Mouse (Mus musculus): Measurements from ENCODE around the gene Sppl3. TPM values are rescaled to one million over a fixed set of nuclear protein-coding genes. Genes with fewer than 3 reads are reported as not detected.

Sppl3 gene
- polyA plus RNA-seq, 1 experiment from 2014 or later: 17.6 TPM

GRCm38 (mm10) chr5:115002781-115003180 is 8.2 kb upstream of the Sppl3 start:
- Histone ChIP-seq H3K27ac (no peak overlapping the region), H3K4me2 (replicated peaks) (no peak overlapping the region), H3K9me3 (no peaks in the 10 kb centered on the region), H3K27me3 (no peaks in the 10 kb centered on the region), H3K36me3 (no peaks in the 10 kb centered on the region), H3K4me3 (replicated peaks) (no peak overlapping the region), H3K9ac (replicated peaks) (no peak overlapping the region), H3K4me1 (replicated peaks) (no peaks in the 10 kb centered on the region)
- WGBS: 81% methylated on average over 6 of the region's 6 CpGs
- no peak for ATAC-seq

GRCm38 (mm10) chr5:115003224-115003873 is 7.6 kb upstream of the Sppl3 start:
- Histone ChIP-seq H3K27ac (no peak overlapping the region), H3K9ac (replicated peaks) (no peak overlapping the region), H3K36me3 (no peaks in the 10 kb centered on the region), H3K4me3 (replicated peaks) (no peak overlapping the region), H3K9me3 (no peaks in the 10 kb centered on the region), H3K4me1 (replicated peaks) (no peaks in the 10 kb centered on the region), H3K4me2 (replicated peaks) (no peak overlapping the region), H3K27me3 (no peaks in the 10 kb centered on the region)
- no peak for ATAC-seq
- WGBS: 78% methylated on average over 13 of the region's 13 CpGs

GRCm38 (mm10) chr5:115007768-115008167 is 3.2 kb upstream of the Sppl3 start:
- Histone ChIP-seq H3K9me3 (no peaks in the 10 kb centered on the region), H3K27me3 (no peaks in the 10 kb centered on the region), H3K9ac (replicated peaks) (no peak overlapping the region), H3K4me1 (replicated peaks) (peaks cover 14% of the 10 kb centered on the region), H3K4me2 (replicated peaks) (no peak overlapping the region), H3K27ac (no peak overlapping the region), H3K4me3 (replicated peaks) (no peak overlapping the region), H3K36me3 (no peaks in the 10 kb centered on the region)
- 88% methylated on average over 5 of the region's 5 CpGs for WGBS
- ATAC-seq: no peak

GRCm38 (mm10) chr5:115008307-115008706 is 2.6 kb upstream of the Sppl3 start:
- Histone ChIP-seq H3K27me3 (no peaks in the 10 kb centered on the region), H3K4me2 (replicated peaks) (no peak overlapping the region), H3K9ac (replicated peaks) (no peak overlapping the region), H3K36me3 (no peaks in the 10 kb centered on the region), H3K4me3 (replicated peaks) (no peak overlapping the region), H3K4me1 (replicated peaks) (peaks cover 19% of the 10 kb centered on the region), H3K9me3 (no peaks in the 10 kb centered on the region), H3K27ac (no peak overlapping the region)
- ATAC-seq: no peak
- WGBS: 89% methylated on average over 7 of the region's 7 CpGs

- Histone ChIP-seq H3K36me3 (no peaks in the 10 kb centered on the region), H3K27me3 (no peaks in the 10 kb centered on the region), H3K4me3 (replicated peaks) (no peak overlapping the region), H3K27ac (no peak overlapping the region), H3K9ac (replicated peaks) (no peak overlapping the region), H3K9me3 (no peaks in the 10 kb centered on the region), H3K4me2 (replicated peaks) (no peak overlapping the region), H3K4me1 (replicated peaks) (peaks cover 26% of the 10 kb centered on the region)
- 92% methylated on average over 6 of the region's 6 CpGs for WGBS
- no peak for ATAC-seq
Measured at GRCm38 (mm10) chr5:115009143-115009542, 1.8 kb upstream of the Sppl3 start.

GRCm38 (mm10) chr5:115009961-115010360 is 976 bp upstream of the Sppl3 start:
- ATAC-seq: no peak
- Histone ChIP-seq H3K36me3 (no peaks in the 10 kb centered on the region), H3K27ac (no peak overlapping the region), H3K27me3 (no peaks in the 10 kb centered on the region), H3K4me1 (replicated peaks) (peaks cover 32% of the 10 kb centered on the region), H3K9me3 (no peaks in the 10 kb centered on the region), H3K4me2 (replicated peaks) (peak overlapping the region; percentile 97), H3K4me3 (replicated peaks) (peak overlapping the region; percentile 100; the same call in 1 of the 2 replicates), H3K9ac (replicated peaks) (peak overlapping the region; percentile 99)
- 65% methylated on average over 3 of the region's 3 CpGs for WGBS

- peaks cover 35% of the 10 kb centered on the region for H3K4me1 ChIP-seq (replicated peaks)
- H3K36me3 ChIP-seq: no peaks in the 10 kb centered on the region
- 0% methylated on average over 40 of the region's 57 CpGs for WGBS
- peak overlapping the region; percentile 94 for H3K27ac ChIP-seq
- H3K9ac ChIP-seq (replicated peaks): peak overlapping the region; percentile 99
- H3K4me2 ChIP-seq (replicated peaks): peak overlapping the region; percentile 97
- H3K4me3 ChIP-seq (replicated peaks): peak overlapping the region; percentile 100
- H3K27me3 ChIP-seq: no peaks in the 10 kb centered on the region
- no peak; the same call in none of the 2 replicates for ATAC-seq
- no peaks in the 10 kb centered on the region for H3K9me3 ChIP-seq
Measured at GRCm38 (mm10) chr5:115011217-115011518, 231 bp downstream of the Sppl3 start.

GRCm38 (mm10) chr5:115011519-115012261 is 753 bp downstream of the Sppl3 start:
- no peaks in the 10 kb centered on the region for H3K9me3 ChIP-seq
- H3K4me1 ChIP-seq (replicated peaks): peaks cover 36% of the 10 kb centered on the region
- WGBS: under 1% methylated on average over 54 of the region's 63 CpGs
- peak; percentile 69 for ATAC-seq
- H3K9ac ChIP-seq (replicated peaks): peak overlapping the region; percentile 99
- H3K4me2 ChIP-seq (replicated peaks): peak overlapping the region; percentile 97
- H3K36me3 ChIP-seq: no peaks in the 10 kb centered on the region
- H3K4me3 ChIP-seq (replicated peaks): peak overlapping the region; percentile 100
- H3K27ac ChIP-seq: peak overlapping the region; percentile 94
- H3K27me3 ChIP-seq: no peaks in the 10 kb centered on the region

GRCm38 (mm10) chr5:115013436-115013835 is 2.5 kb downstream of the Sppl3 start:
- H3K4me1 ChIP-seq (replicated peaks): peaks cover 39% of the 10 kb centered on the region
- H3K36me3 ChIP-seq: no peaks in the 10 kb centered on the region
- no peak for ATAC-seq
- WGBS: 65% methylated on average over 3 of the region's 3 CpGs
- no peaks in the 10 kb centered on the region for H3K9me3 ChIP-seq
- no peak overlapping the region for H3K27ac ChIP-seq
- H3K9ac ChIP-seq (replicated peaks): peak overlapping the region; percentile 99; the same call in 1 of the 2 replicates
- H3K27me3 ChIP-seq: no peaks in the 10 kb centered on the region
- peak overlapping the region; percentile 97 for H3K4me2 ChIP-seq (replicated peaks)
- peak overlapping the region; percentile 100 for H3K4me3 ChIP-seq (replicated peaks)

- Histone ChIP-seq H3K27ac (no peak overlapping the region), H3K27me3 (no peaks in the 10 kb centered on the region), H3K4me1 (replicated peaks) (peaks cover 42% of the 10 kb centered on the region), H3K4me3 (replicated peaks) (no peak overlapping the region), H3K9me3 (no peaks in the 10 kb centered on the region), H3K36me3 (no peaks in the 10 kb centered on the region), H3K4me2 (replicated peaks) (no peak overlapping the region), H3K9ac (replicated peaks) (no peak overlapping the region)
- WGBS: 77% methylated on average over 1 of the region's 1 CpGs
- ATAC-seq: no peak
Measured at GRCm38 (mm10) chr5:115014570-115014969, 3.6 kb downstream of the Sppl3 start.

GRCm38 (mm10) chr5:115015121-115015520 is 4.2 kb downstream of the Sppl3 start:
- Histone ChIP-seq H3K36me3 (no peaks in the 10 kb centered on the region), H3K27ac (no peak overlapping the region), H3K27me3 (no peaks in the 10 kb centered on the region), H3K4me3 (replicated peaks) (no peak overlapping the region), H3K4me2 (replicated peaks) (no peak overlapping the region), H3K9me3 (no peaks in the 10 kb centered on the region), H3K9ac (replicated peaks) (no peak overlapping the region), H3K4me1 (replicated peaks) (peaks cover 41% of the 10 kb centered on the region)
- WGBS: 54% methylated on average over 4 of the region's 4 CpGs
- ATAC-seq: no peak

- H3K4me2 ChIP-seq (replicated peaks): no peak overlapping the region
- no peaks in the 10 kb centered on the region for H3K36me3 ChIP-seq
- H3K4me1 ChIP-seq (replicated peaks): peaks cover 23% of the 10 kb centered on the region
- no peaks in the 10 kb centered on the region for H3K27me3 ChIP-seq
- no peak for ATAC-seq
- H3K27ac ChIP-seq: no peak overlapping the region
- H3K9me3 ChIP-seq: no peaks in the 10 kb centered on the region
- no peak overlapping the region for H3K9ac ChIP-seq (replicated peaks)
- no peak overlapping the region for H3K4me3 ChIP-seq (replicated peaks)
- WGBS: 71% methylated on average over 2 of the region's 2 CpGs
Measured at GRCm38 (mm10) chr5:115018270-115018669, 7.3 kb downstream of the Sppl3 start.

Measured in midbrain, embryonic 13.5 days (tissue).